Mouse (Mus musculus) megakaryocyte-erythroid progenitor cell, adult 5-6 weeks (primary cell): ENCODE results near the gene Ppm1a. TPM values are rescaled to one million over a fixed set of nuclear protein-coding genes. Genes with fewer than 3 reads are reported as not detected.

Experiments used
- ATAC-seq: replicated peaks from 2 replicates; pipeline ENCODE4 v1.8.0; 2016; ENCODE audit warnings: mild to moderate bottlenecking, inconsistent platforms; ENCODE audit not compliant: severe bottlenecking, poor library complexity, low FRiP score, low TSS enrichment
- total RNA-seq, 2 experiments: library from RNA; stranded (forward) in 1 of 2; stranded (reverse) in 1 of 2; fragments of 200-1000, 215-1000 nt in 1 of 2; fragments of >200 nt in 1 of 2; fragmentation: Nextera tagmentation in 1 of 2; gene quantifications; 2 replicates each; pipeline ENCODE4 v1.2.3; 2014 to 2017

Gene Ppm1a
- total RNA-seq (2014; fragmentation: Nextera tagmentation) = 69.9 and 88.3 TPM in 2 replicates
- total RNA-seq (2017) = 137 and 152 TPM in 2 replicates

- 0 out of 2 replicates have a peak, but pooled peaks have one; percentile 4 for ATAC-seq
Measured at GRCm38 (mm10) chr12:72757086-72757485, at the start of gene Ppm1a. TSS of gene Ppm1a (plus strand) at chr12:72757455.

- no peak for ATAC-seq
Measured at GRCm38 (mm10) chr12:72709981-72710380, 47.3 kb upstream of the Ppm1a start.

- no peak for ATAC-seq
Measured at GRCm38 (mm10) chr12:72714896-72715295, 42.4 kb upstream of the Ppm1a start.

- no peak for ATAC-seq
Measured at GRCm38 (mm10) chr12:72715846-72716245, 41.4 kb upstream of the Ppm1a start.

- ATAC-seq = no peak
Measured at GRCm38 (mm10) chr12:72719046-72719445, 38.2 kb upstream of the Ppm1a start.

GRCm38 (mm10) chr12:72719452-72720087 is 37.7 kb upstream of the Ppm1a start:
- ATAC-seq = no peak

GRCm38 (mm10) chr12:72721710-72722109 is 35.5 kb upstream of the Ppm1a start:
- no peak for ATAC-seq

- ATAC-seq = no peak
Measured at GRCm38 (mm10) chr12:72723965-72724364, 33.3 kb upstream of the Ppm1a start.

- ATAC-seq = no peak
Measured at GRCm38 (mm10) chr12:72727021-72727420, 30.2 kb upstream of the Ppm1a start.

GRCm38 (mm10) chr12:72727611-72728010 is 29.6 kb upstream of the Ppm1a start:
- ATAC-seq = no peak

- no peak for ATAC-seq
Measured at GRCm38 (mm10) chr12:72734112-72734511, 23.1 kb upstream of the Ppm1a start.

GRCm38 (mm10) chr12:72741176-72741575 is 16.1 kb upstream of the Ppm1a start:
- ATAC-seq = no peak

- ATAC-seq = peak; percentile 67
Measured at GRCm38 (mm10) chr12:72744803-72745360, 12.4 kb upstream of the Ppm1a start.

- no peak for ATAC-seq
Measured at GRCm38 (mm10) chr12:72745486-72745885, 11.8 kb upstream of the Ppm1a start.

GRCm38 (mm10) chr12:72748341-72748740 is 8.9 kb upstream of the Ppm1a start:
- no peak for ATAC-seq

- no peak for ATAC-seq
Measured at GRCm38 (mm10) chr12:72748841-72749240, 8.4 kb upstream of the Ppm1a start.

GRCm38 (mm10) chr12:72749500-72749899 is 7.8 kb upstream of the Ppm1a start:
- no peak for ATAC-seq

GRCm38 (mm10) chr12:72750016-72750415 is 7.2 kb upstream of the Ppm1a start:
- no peak for ATAC-seq

- ATAC-seq = no peak
Measured at GRCm38 (mm10) chr12:72750606-72751005, 6.6 kb upstream of the Ppm1a start.

- ATAC-seq = no peak
Measured at GRCm38 (mm10) chr12:72757596-72757995, 341 bp downstream of the Ppm1a start.

GRCm38 (mm10) chr12:72759956-72760355 is 2.7 kb downstream of the Ppm1a start:
- ATAC-seq = no peak
